Mouse (Mus musculus): Measurements from ENCODE around the gene Rpl39l. TPM values are rescaled to one million over a fixed set of nuclear protein-coding genes. Genes with fewer than 3 reads are reported as not detected.
"Not testable (repeated sequence)": the region's sequence is repeated elsewhere in the genome, so short reads cannot be mapped to it uniquely, and the experiment has no call there.

The Rpl39l gene
- total RNA-seq (2021) (not detected), polyA plus RNA-seq (2012; rRNA removed) (not detected in 2 replicates)
- long read RNA-seq = 0 reads

- DNase-seq = no peak
Observed at GRCm38 (mm10) chr16:10170005-10170404, at the start of gene Rpl39l. Gene Rpl39l (plus strand): TSS chr16:10170226.

- DNase-seq = no peak
Observed at GRCm38 (mm10) chr16:10127586-10127985, 42.4 kb upstream of the Rpl39l start.

GRCm38 (mm10) chr16:10129052-10129911 lies 40.7 kb upstream of the Rpl39l start:
- no peak for DNase-seq

- no peak for DNase-seq
Observed at GRCm38 (mm10) chr16:10143166-10143565, 26.9 kb upstream of the Rpl39l start.

- DNase-seq = no peak
Observed at GRCm38 (mm10) chr16:10147401-10147800, 22.6 kb upstream of the Rpl39l start.

- no peak for DNase-seq
Observed at GRCm38 (mm10) chr16:10169123-10169905, 712 bp upstream of the Rpl39l start.

- DNase-seq = no peak
Observed at GRCm38 (mm10) chr16:10171276-10171675, 1.2 kb downstream of the Rpl39l start.

- DNase-seq = no peak
Observed at GRCm38 (mm10) chr16:10172179-10172820, 2.3 kb downstream of the Rpl39l start.

GRCm38 (mm10) chr16:10187461-10187860 lies 17.4 kb downstream of the Rpl39l start:
- not testable (repeated sequence) for DNase-seq

GRCm38 (mm10) chr16:10192679-10193506 lies 22.9 kb downstream of the Rpl39l start, which contains the start of gene Atf7ip2:
Gene Atf7ip2 (plus strand): TSS chr16:10192712.
- peak; percentile 95 for DNase-seq

GRCm38 (mm10) chr16:10208777-10209176 lies 38.8 kb downstream of the Rpl39l start:
- no peak for DNase-seq

- DNase-seq = not testable (repeated sequence)
Observed at GRCm38 (mm10) chr16:10216366-10216765, 46.3 kb downstream of the Rpl39l start.

GRCm38 (mm10) chr16:10217020-10217419 lies 47.0 kb downstream of the Rpl39l start:
- not testable (repeated sequence) for DNase-seq

Other genes with a start within 250 kb of the Rpl39l start
- 1 to 10 TPM in 1 of 2 experiments, under 1 TPM in 1; 0.55 to 1.2 TPM for gene Grin2a, start 174.7 kb upstream of the Rpl39l start, total RNA-seq (2021)
- 0.06 and 0.56 TPM in 2 replicates for gene Grin2a, start 174.7 kb upstream of the Rpl39l start, polyA plus RNA-seq (2012; rRNA removed)
- gene Atf7ip2, start 22.5 kb downstream of the Rpl39l start, total RNA-seq (2021) = under 1 TPM; 0.66 to 0.95 TPM
- gene Atf7ip2, start 22.5 kb downstream of the Rpl39l start, polyA plus RNA-seq (2012; rRNA removed) = 0.03 TPM in 1 of 2 replicates, not detected in the other
- 1 to 10 TPM; 6.0 to 8.5 TPM for gene Emp2, start 143.7 kb downstream of the Rpl39l start, total RNA-seq (2021)
- gene Emp2, start 143.7 kb downstream of the Rpl39l start, polyA plus RNA-seq (2012; rRNA removed) = 5.9 and 7.5 TPM in 2 replicates
- not detected for gene Tekt5, start 225.3 kb downstream of the Rpl39l start, total RNA-seq (2021)
- 0.09 TPM in 1 of 2 replicates, not detected in the other for gene Tekt5, start 225.3 kb downstream of the Rpl39l start, polyA plus RNA-seq (2012; rRNA removed)
- 10 to 100 TPM; 25.8 to 27.9 TPM for gene Nubp1, start 241.7 kb downstream of the Rpl39l start, total RNA-seq (2021)
- 17.2 and 19.7 TPM in 2 replicates for gene Nubp1, start 241.7 kb downstream of the Rpl39l start, polyA plus RNA-seq (2012; rRNA removed)

Data from adrenal gland, adult 2 months (tissue).